Mouse (Mus musculus): ENCODE data around the gene Abca3.
"Not testable (repeated sequence)": the region's sequence is repeated elsewhere in the genome, so short reads cannot be mapped to it uniquely, and the experiment has no call there.

Gene Abca3

GRCm38 (mm10) chr17:24441148-24441547, 89.4 kb downstream of the Abca3 start:
- no peak for DNase-seq (ENCODE audit: low spot score)

- no peak for DNase-seq (ENCODE audit: low spot score)
These were observed 90.4 kb downstream of the Abca3 start for GRCm38 (mm10) chr17:24442107-24442506.

DNA sequence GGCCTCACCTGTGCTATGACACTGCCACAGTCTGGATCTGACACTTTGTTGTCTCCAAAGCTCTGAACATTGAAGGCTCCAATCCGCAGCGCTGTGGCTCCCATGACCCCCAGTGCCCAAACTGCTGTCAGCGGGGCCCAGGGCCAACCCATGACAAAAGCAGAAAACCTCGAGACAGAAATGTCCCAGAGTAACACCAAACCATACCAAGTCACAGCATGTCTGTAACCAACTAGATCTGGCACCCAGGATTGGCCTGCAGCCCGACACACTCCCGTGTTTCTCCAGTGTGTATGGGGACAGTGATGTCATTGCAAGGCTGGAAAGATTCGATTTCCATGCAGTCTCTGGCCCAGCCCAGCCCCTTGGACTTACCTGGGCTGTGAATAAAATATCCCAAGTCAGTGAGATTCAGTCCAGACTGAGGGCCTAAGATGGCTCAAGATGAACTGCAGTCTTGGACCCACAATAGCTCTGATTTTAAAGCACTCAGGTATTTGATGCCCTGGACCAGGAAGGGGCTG, 90.9 kb downstream of the Abca3 start, which contains the start of gene Dnase1l2:
Dnase1l2 (minus strand) TSS at position 474 of the 524 bp plus-strand sequence.
- no peak for DNase-seq (ENCODE audit: low spot score)

DNA sequence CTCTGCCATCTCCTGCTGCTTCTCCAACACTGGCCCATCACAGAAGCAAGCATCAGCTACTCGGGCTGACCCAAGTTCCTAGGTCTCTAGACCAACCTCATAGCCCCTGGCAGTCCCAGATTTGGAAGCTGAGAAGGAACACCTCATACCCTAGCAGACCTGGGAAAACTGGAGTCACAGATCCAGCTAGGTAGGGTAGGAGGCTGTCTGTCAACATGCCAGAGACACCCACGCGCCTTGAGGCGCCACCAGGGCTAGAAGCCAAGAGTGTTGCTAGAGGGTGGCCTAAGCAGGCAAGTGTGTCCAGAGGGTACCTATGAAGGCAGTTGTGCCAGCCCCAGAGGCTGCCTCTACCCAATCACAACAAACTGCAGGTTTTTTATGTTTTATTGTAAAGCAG, 91.7 kb downstream of the Abca3 start:
- no peak for DNase-seq (ENCODE audit: low spot score)

DNA sequence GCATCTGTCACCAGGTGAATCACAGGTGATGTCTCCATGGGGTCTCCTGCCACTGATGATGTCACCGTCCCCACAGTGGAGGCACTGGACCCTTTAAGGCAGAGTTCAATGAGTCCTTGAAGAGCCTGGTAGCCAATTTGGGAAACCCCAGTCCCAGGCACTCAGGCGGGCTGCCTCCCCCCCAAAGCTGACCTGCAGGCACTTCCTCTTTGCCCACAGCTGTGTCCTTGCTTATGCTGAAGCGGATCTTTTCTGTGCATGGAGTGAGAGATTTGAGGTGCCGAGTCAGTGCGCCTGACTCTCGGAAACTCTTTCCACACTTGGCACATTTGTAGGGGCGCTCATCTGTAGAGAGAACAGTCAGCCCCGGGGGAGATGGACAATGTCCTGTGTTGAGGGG, 94.8 kb downstream of the Abca3 start:
- no peak for DNase-seq (ENCODE audit: low spot score)

DNA sequence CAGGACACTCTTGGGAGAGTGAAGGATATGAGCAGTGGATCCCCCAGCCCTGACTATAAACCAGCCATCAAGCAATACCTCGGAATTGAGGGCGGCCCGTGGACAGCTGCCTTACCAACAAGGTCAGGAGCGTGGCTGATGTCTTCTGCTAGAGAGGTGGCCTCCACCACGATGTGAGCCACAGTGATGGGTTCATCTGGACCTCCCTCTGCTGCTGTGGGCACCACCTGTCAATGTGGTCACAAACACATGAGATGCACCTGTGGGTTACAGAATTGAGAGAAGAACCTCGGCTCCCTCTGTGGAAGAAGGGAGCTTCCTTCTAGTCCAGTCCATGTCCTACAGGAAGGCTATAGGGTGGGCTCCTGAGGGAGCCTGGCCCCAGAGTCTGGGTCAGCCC, 97.8 kb downstream of the Abca3 start:
- no peak for DNase-seq (ENCODE audit: low spot score)

DNA sequence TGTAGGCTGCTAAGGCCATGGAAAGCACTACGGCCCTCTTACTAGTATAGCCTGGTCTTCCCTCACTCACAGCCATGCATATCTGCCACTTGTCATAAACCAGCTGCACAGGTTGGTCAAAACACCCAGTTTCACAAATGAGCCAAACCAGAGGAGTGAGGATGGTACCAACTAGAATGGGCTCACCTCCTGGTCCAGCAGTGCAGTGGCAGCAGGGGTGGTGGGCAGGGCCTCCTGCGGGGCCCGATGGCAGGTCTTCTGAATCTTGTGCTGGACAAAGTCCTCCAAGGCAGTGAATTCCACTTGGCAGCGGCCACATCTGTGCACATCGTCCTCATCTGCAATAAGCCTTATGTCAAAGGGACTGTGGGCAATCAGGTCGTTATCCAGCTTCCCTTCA, 99.5 kb downstream of the Abca3 start:
- DNase-seq (ENCODE audit: low spot score), result no peak

DNA sequence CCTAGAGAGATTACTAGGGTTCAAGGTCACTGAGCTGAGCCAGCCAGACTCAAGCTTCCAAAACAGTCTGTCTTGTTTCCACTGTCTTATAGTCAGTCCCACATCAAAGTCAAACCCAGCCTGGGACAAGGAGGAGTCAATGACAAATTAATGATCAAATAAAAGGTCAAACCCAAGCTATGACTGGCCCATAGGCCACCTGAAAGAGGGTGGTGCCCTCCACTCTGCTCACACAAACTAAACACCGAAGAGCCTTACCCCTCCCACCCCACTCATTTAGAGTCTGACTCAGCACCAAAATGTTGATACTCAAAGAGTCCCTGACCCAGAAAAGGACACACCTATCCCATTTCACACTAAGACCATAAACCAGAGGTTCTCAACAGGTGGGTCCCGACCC, 101.6 kb downstream of the Abca3 start:
- no peak for DNase-seq (ENCODE audit: low spot score)

DNA sequence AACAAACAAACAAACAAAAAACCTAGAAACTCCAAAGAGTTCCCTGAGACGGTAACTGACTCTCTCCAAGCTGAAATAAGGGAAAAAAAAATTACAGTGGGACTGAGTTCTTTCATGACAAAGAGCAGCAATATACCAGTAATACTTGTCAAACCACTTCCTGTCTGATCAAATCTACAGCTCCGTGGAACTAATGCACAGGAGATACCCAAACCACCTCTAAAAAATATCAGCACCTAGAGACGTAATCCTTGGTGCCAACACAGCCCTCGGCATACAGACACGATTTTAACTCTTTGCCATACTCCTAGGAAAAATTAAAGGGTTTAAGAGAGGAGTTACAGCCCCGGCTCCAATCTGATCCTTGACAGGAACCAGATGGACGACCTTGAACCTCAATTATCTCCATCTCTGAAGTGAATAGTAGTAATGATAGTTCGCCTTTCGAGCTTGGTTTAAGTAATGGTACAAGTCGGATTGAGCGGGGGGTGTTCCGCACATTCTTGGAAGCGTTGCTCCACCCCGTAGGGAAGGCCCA, 102.5 kb downstream of the Abca3 start:
- DNase-seq (ENCODE audit: low spot score), result no peak

- peak; percentile 98 for DNase-seq (ENCODE audit: low spot score)
These were observed 103.2 kb downstream of the Abca3 start for GRCm38 (mm10) chr17:24454756-24455522.

DNA sequence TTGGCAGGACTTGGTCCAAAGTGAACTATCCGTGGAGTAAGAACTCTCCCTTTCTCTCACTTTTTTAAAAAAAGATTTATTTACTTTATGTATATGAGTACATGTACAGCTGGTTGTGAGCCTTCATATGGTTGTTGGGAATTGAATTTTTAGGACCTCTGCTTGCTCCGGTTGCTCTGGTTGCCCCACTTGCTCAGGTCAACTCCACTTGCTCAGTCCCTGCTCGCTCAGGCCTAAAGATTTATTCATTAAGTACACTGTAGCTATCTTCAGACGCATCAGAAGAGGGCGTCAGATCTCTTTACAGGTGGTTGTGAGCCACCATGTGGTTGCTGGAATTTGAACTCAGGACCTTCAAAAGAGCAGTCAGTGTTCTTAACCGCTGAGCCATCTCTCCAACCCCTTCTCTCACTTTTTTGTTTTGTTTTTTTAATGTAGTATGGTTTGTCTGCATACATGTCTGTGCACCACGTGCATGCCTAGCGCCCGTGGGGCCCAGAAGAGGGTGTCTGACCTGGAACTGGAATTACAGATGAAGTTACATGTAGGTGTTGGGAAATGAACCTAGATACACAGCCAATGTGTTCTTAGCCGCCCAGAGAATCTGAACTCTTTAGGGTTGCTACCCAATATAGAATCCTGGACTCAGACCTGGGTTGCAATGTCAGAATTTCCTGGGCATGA, 103.9 kb downstream of the Abca3 start:
- not testable (repeated sequence) for DNase-seq (ENCODE audit: low spot score)
